8 mouse cellular contexts compared by ENCODE assay signal in the genomic region with DNA sequence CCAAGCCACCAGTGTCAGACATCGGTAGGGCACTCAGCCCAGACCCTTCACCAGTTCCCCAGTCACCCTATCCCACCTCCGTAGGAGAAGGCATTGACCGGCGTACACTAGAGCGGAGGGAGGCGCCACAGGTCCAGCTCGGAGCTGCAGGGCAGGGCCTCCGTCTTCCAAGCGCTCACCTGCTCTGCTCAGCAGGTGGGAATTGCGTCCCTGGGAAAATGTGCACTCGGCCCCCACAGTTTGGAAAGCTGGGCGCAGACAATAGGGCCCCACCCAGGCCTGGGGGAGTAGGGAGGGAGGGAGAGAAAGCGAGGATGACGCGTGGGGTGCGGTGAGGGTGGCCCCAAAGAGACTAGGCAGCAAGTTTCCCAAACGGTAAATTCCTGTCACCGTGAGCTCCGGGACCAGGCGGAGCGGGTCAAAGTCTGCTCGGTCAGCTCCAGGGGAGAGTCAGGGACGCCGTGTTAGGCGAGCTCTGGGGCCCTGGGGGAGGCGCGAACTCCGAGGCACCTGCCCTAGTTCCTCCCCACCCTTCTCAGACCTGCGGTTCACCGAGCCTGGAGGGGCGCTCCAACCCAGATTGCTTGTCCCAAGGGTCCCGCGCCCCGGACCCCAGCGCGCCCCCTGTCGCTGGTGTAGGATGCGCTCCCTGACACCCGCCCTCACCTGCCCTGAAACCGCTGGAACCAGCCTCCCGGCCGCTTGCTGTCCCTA. TPM values are rescaled to one million over a fixed set of nuclear protein-coding genes. Genes with fewer than 3 reads are reported as not detected.
DNase-seq lines count a peak whose midpoint lies in the region; ATAC-seq and TF ChIP-seq lines count a peak whose summit lies in the region.

No protein-coding gene starts in this region.

- peak overlapping the region; percentile 61 for H3K4me2 ChIP-seq in hindbrain, embryonic 13.5 days
- H3K4me2 ChIP-seq in midbrain, postnatal 0 days (ENCODE audit: low read depth, low read length, poor library complexity, severe bottlenecking), result peak overlapping the region; percentile 79

- peak overlapping the region; percentile 85 for H3K9ac ChIP-seq in hindbrain, embryonic 13.5 days
- H3K9ac ChIP-seq in midbrain, postnatal 0 days (replicated peaks; ENCODE audit: low read length, poor library complexity, severe bottlenecking), result peak overlapping the region; percentile 80

- no peaks in the 10 kb centered on the region for H3K9me3 ChIP-seq in hindbrain, embryonic 13.5 days
- H3K9me3 ChIP-seq in midbrain, postnatal 0 days (ENCODE audit: low read length), result no peaks in the 10 kb centered on the region

- peak; percentile 52 for DNase-seq in urinary bladder, postnatal 14 days (ENCODE audit: low spot score)
- DNase-seq in urinary bladder, postnatal 4 days (ENCODE audit: low spot score in 2 of 2), result no peak
- DNase-seq in liver (peak; percentile 23), adipocyte (ENCODE audit: low spot score) (no peak)
- peak; percentile 12 for DNase-seq in midbrain, postnatal 0 days (ENCODE audit: low spot score)
- DNase-seq in right cerebral cortex, postnatal 25 days, result no peak

- H3K27me3 ChIP-seq in hindbrain, embryonic 13.5 days, result peaks cover 27% of the 10 kb centered on the region; the same call in 1 of the 2 replicates
- H3K27me3 ChIP-seq in midbrain, postnatal 0 days (ENCODE audit: insufficient read depth, low read length), result no peaks in the 10 kb centered on the region

- H3K4me3 ChIP-seq in embryonic fibroblast, embryonic 13.5 days (ENCODE audit: insufficient read depth, low read length), result peak overlapping the region; percentile 89
- peak overlapping the region; percentile 78 for H3K4me3 ChIP-seq in hindbrain, embryonic 13.5 days
- peak overlapping the region; percentile 86 for H3K4me3 ChIP-seq in midbrain, postnatal 0 days (ENCODE audit: low read depth, low read length)

- no peaks in the 10 kb centered on the region; the same call in 1 of the 2 replicates for H3K36me3 ChIP-seq in hindbrain, embryonic 13.5 days
- H3K36me3 ChIP-seq in midbrain, postnatal 0 days (ENCODE audit: insufficient read depth, low read length), result no peaks in the 10 kb centered on the region

- peak overlapping the region; percentile 60 for H3K27ac ChIP-seq in embryonic fibroblast, embryonic 13.5 days (ENCODE audit: insufficient read depth, low read length)
- peak overlapping the region; percentile 86 for H3K27ac ChIP-seq in hindbrain, embryonic 13.5 days
- peak overlapping the region; percentile 75 for H3K27ac ChIP-seq in midbrain, postnatal 0 days (ENCODE audit: low read depth, low read length)

- H3K4me1 ChIP-seq in embryonic fibroblast, embryonic 13.5 days (ENCODE audit: control insufficient read depth, insufficient read depth, low read length), result peaks cover 9% of the 10 kb centered on the region; the same call in 1 of the 2 replicates
- H3K4me1 ChIP-seq in hindbrain, embryonic 13.5 days (replicated peaks), result peaks cover 46% of the 10 kb centered on the region
- peaks cover 17% of the 10 kb centered on the region for H3K4me1 ChIP-seq in midbrain, postnatal 0 days (ENCODE audit: insufficient read depth, low read length)

- ATAC-seq in hindbrain, embryonic 13.5 days (ENCODE audit: low FRiP score), result peak; percentile 46
- no peak; the same call in none of the 2 replicates for ATAC-seq in midbrain, postnatal 0 days (ENCODE audit: low FRiP score)

- WGBS in hindbrain, embryonic 13.5 days, result 2% methylated on average over 42 of the region's 42 CpGs
- under 1% methylated on average over 41 of the region's 42 CpGs for WGBS in midbrain, postnatal 0 days

- TF ChIP-seq POLR2A in embryonic fibroblast, embryonic 13.5 days (IDR thresholded peaks at IDR 0.05; ENCODE audit: low read depth, low read length), result no peak

- TF ChIP-seq CTCF in embryonic fibroblast, embryonic 13.5 days (IDR thresholded peaks at IDR 0.05; ENCODE audit: borderline replicate concordance, insufficient read depth, low read length), result no peak
- TF ChIP-seq CTCF in midbrain, postnatal 0 days (IDR thresholded peaks at IDR 0.05), result peak; percentile 65

RNA-seq across cellular contexts. Expression of a gene that starts 0.5 kb away (rescaled TPM):
- 61.1 and 82.2 TPM in 2 replicates for polyA plus RNA-seq in embryonic fibroblast, embryonic 13.5 days (2011; ENCODE audit: insufficient read length, low read depth, missing spikeins)
- polyA plus RNA-seq in hindbrain, embryonic 13.5 days (2015; fragmentation: Nextera tagmentation; extraction: Ambion mirVana), result 65.5 and 73.9 TPM in 2 replicates
- 133 and 156 TPM in 2 replicates for total RNA-seq in midbrain, postnatal 0 days (2014; rRNA removed)
- 69.7 and 75.5 TPM in 2 replicates for polyA plus RNA-seq in midbrain, postnatal 0 days (2015; fragmentation: Nextera tagmentation; extraction: Ambion mirVana)

RNA-seq across cellular contexts. Expression of a gene that starts 17.6 kb away (rescaled TPM):
- 75.2 and 85.8 TPM in 2 replicates for polyA plus RNA-seq in embryonic fibroblast, embryonic 13.5 days (2011; ENCODE audit: insufficient read length, low read depth, missing spikeins)
- 17.6 and 20.2 TPM in 2 replicates for polyA plus RNA-seq in hindbrain, embryonic 13.5 days (2015; fragmentation: Nextera tagmentation; extraction: Ambion mirVana)
- 24.4 and 26.0 TPM in 2 replicates for total RNA-seq in midbrain, postnatal 0 days (2014; rRNA removed)
- polyA plus RNA-seq in midbrain, postnatal 0 days (2015; fragmentation: Nextera tagmentation; extraction: Ambion mirVana), result 23.4 and 23.7 TPM in 2 replicates

RNA-seq across cellular contexts. Expression of a gene that starts 18.5 kb away (rescaled TPM):
- 283 and 298 TPM in 2 replicates for polyA plus RNA-seq in embryonic fibroblast, embryonic 13.5 days (2011; ENCODE audit: insufficient read length, low read depth, missing spikeins)
- 27.2 and 32.3 TPM in 2 replicates for polyA plus RNA-seq in hindbrain, embryonic 13.5 days (2015; fragmentation: Nextera tagmentation; extraction: Ambion mirVana)
- total RNA-seq in midbrain, postnatal 0 days (2014; rRNA removed), result 29.0 and 33.9 TPM in 2 replicates
- polyA plus RNA-seq in midbrain, postnatal 0 days (2015; fragmentation: Nextera tagmentation; extraction: Ambion mirVana), result 19.9 and 21.8 TPM in 2 replicates

RNA-seq across cellular contexts. Expression of a gene that starts 41.1 kb away (rescaled TPM):
- 0.17 and 0.77 TPM in 2 replicates for polyA plus RNA-seq in embryonic fibroblast, embryonic 13.5 days (2011; ENCODE audit: insufficient read length, low read depth, missing spikeins)
- 94.1 and 94.4 TPM in 2 replicates for polyA plus RNA-seq in hindbrain, embryonic 13.5 days (2015; fragmentation: Nextera tagmentation; extraction: Ambion mirVana)
- total RNA-seq in midbrain, postnatal 0 days (2014; rRNA removed), result 743 and 796 TPM in 2 replicates
- polyA plus RNA-seq in midbrain, postnatal 0 days (2015; fragmentation: Nextera tagmentation; extraction: Ambion mirVana), result 597 and 631 TPM in 2 replicates

RNA-seq across cellular contexts. Expression of a gene that starts 44.6 kb away (rescaled TPM):
- 44.8 and 52.0 TPM in 2 replicates for polyA plus RNA-seq in embryonic fibroblast, embryonic 13.5 days (2011; ENCODE audit: insufficient read length, low read depth, missing spikeins)
- polyA plus RNA-seq in hindbrain, embryonic 13.5 days (2015; fragmentation: Nextera tagmentation; extraction: Ambion mirVana), result 103 and 106 TPM in 2 replicates
- 57.2 and 58.5 TPM in 2 replicates for total RNA-seq in midbrain, postnatal 0 days (2014; rRNA removed)
- polyA plus RNA-seq in midbrain, postnatal 0 days (2015; fragmentation: Nextera tagmentation; extraction: Ambion mirVana), result 111 and 113 TPM in 2 replicates

Comparison
In these comparisons a context has a peak if more than half of its experiments do, and no peak if none do; other contexts are left out.
1. DNase-seq: peak in urinary bladder, postnatal 14 days (single experiment), liver (single experiment) and midbrain, postnatal 0 days (single experiment); none in urinary bladder, postnatal 4 days (0 of 2), adipocyte (single experiment) and right cerebral cortex, postnatal 25 days (single experiment).
2. Peak in every context shown above with its lines, with median percentiles within 50 percentile points of each other: H3K27ac ChIP-seq and H3K4me3 ChIP-seq.